Mouse (Mus musculus) heart, postnatal 36 days (tissue): ENCODE measurements around the gene Gng8. TPM values are rescaled to one million over a fixed set of nuclear protein-coding genes. Genes with fewer than 3 reads are reported as not detected.

ENCODE experiments used
- DNase-seq, 2 experiments: peaks; one replicate each; pipeline ENCODE4 v3.0.0; 2021 to 2022
- intact Hi-C: fragments of 180-260 bp; cut with DNase I; formaldehyde crosslinking; loops from one replicate; pipeline ENCODE4 v1.15.1; 2025
- total RNA-seq, 2 experiments: library from RNA; stranded (reverse); gene quantifications; 2 replicates each; pipeline ENCODE4 v1.2.3; 2021

Gene Gng8
- total RNA-seq, 2 experiments from 2014 or later = 0.54 to 1.3 TPM

- intact Hi-C loops = loop anchor here (1.0 kb wide), 1 partner anchor 17 kb away; no protein-coding TSS in a partner anchor
- DNase-seq = peak; percentile 98 to 99
Measured at GRCm38 (mm10) chr7:16874756-16875309, 16.8 kb upstream of the Gng8 start.

GRCm38 (mm10) chr7:16875310-16875325 is 16.5 kb upstream of the Gng8 start, which contains the start of gene Dact3:
Dact3 (plus strand) TSS chr7:16875317.
- intact Hi-C loops = no loop called here
- no peak for DNase-seq

- intact Hi-C loops = no loop called here
- no peak for DNase-seq
Measured at GRCm38 (mm10) chr7:16875326-16875725, 16.3 kb upstream of the Gng8 start.

- DNase-seq = no peak
- intact Hi-C loops = no loop called here
Measured at GRCm38 (mm10) chr7:16876006-16876405, 15.6 kb upstream of the Gng8 start.

GRCm38 (mm10) chr7:16876608-16877007 is 15.0 kb upstream of the Gng8 start:
- intact Hi-C loops = no loop called here
- no peak for DNase-seq

- DNase-seq = no peak
- intact Hi-C loops = no loop called here
Measured at GRCm38 (mm10) chr7:16877717-16878116, 13.9 kb upstream of the Gng8 start.

- DNase-seq = peak; percentile 31 to 54
- intact Hi-C loops = no loop called here
Measured at GRCm38 (mm10) chr7:16879796-16880547, 11.6 kb upstream of the Gng8 start.

- intact Hi-C loops = no loop called here
- DNase-seq = no peak
Measured at GRCm38 (mm10) chr7:16880615-16881014, 11.0 kb upstream of the Gng8 start.

GRCm38 (mm10) chr7:16883162-16883561 is 8.4 kb upstream of the Gng8 start:
- no peak for DNase-seq

GRCm38 (mm10) chr7:16884334-16884733 is 7.3 kb upstream of the Gng8 start:
- intact Hi-C loops = no loop called here
- no peak for DNase-seq

More at GRCm38 (mm10) chr7:16883162-16883561, 8.4 kb upstream of the Gng8 start:
- intact Hi-C loops = no loop called here

- intact Hi-C loops = no loop called here
Measured at GRCm38 (mm10) chr7:16885271-16885776, 6.3 kb upstream of the Gng8 start.

GRCm38 (mm10) chr7:16885905-16886304 is 5.7 kb upstream of the Gng8 start:
- DNase-seq = no peak
- intact Hi-C loops = no loop called here

More at GRCm38 (mm10) chr7:16885271-16885776, 6.3 kb upstream of the Gng8 start:
- no peak for DNase-seq

GRCm38 (mm10) chr7:16890536-16890935 is 1.1 kb upstream of the Gng8 start:
- intact Hi-C loops = loop anchor here (2.0 kb wide), 2 partner anchors 78 to 144 kb away; no protein-coding TSS in a partner anchor
- DNase-seq = peak in 1 of 2 experiments; percentile 66

GRCm38 (mm10) chr7:16890944-16891343 is 642 bp upstream of the Gng8 start:
- intact Hi-C loops = loop anchor here (2.0 kb wide), 2 partner anchors 78 to 144 kb away; no protein-coding TSS in a partner anchor

GRCm38 (mm10) chr7:16892352-16892730 is 755 bp downstream of the Gng8 start:
- intact Hi-C loops = loop anchor here (1.0 kb wide), 3 partner anchors 18 to 66 kb away; no protein-coding TSS in a partner anchor
- no peak for DNase-seq

More at GRCm38 (mm10) chr7:16890944-16891343, 642 bp upstream of the Gng8 start:
- DNase-seq = peak; percentile 77 to 86

GRCm38 (mm10) chr7:16893612-16894011 is 2.0 kb downstream of the Gng8 start:
- intact Hi-C loops = no loop called here
- DNase-seq = no peak

GRCm38 (mm10) chr7:16894279-16894678 is 2.7 kb downstream of the Gng8 start:
- no peak for DNase-seq
- intact Hi-C loops = no loop called here

- intact Hi-C loops = loop anchor here (1.0 kb wide), 1 partner anchor 18 kb away; no protein-coding TSS in a partner anchor
- DNase-seq = peak; percentile 82 to 84
Measured at GRCm38 (mm10) chr7:16895000-16895399, 3.4 kb downstream of the Gng8 start.

- no peak for DNase-seq
- intact Hi-C loops = loop anchor here (1.0 kb wide), 1 partner anchor 18 kb away; no protein-coding TSS in a partner anchor
Measured at GRCm38 (mm10) chr7:16895511-16895910, 3.9 kb downstream of the Gng8 start.

- DNase-seq = no peak
- intact Hi-C loops = no loop called here
Measured at GRCm38 (mm10) chr7:16900526-16900925, 8.9 kb downstream of the Gng8 start.

GRCm38 (mm10) chr7:16903439-16903955 is 11.9 kb downstream of the Gng8 start:
- intact Hi-C loops = no loop called here
- no peak for DNase-seq

GRCm38 (mm10) chr7:16904120-16904675 is 12.6 kb downstream of the Gng8 start:
- intact Hi-C loops = no loop called here
- DNase-seq = no peak
